Mouse (Mus musculus): ENCODE results near the gene Srp72.
"Not testable (repeated sequence)": the region's sequence is repeated elsewhere in the genome, so short reads cannot be mapped to it uniquely, and the experiment has no call there.

The Srp72 gene

DNA sequence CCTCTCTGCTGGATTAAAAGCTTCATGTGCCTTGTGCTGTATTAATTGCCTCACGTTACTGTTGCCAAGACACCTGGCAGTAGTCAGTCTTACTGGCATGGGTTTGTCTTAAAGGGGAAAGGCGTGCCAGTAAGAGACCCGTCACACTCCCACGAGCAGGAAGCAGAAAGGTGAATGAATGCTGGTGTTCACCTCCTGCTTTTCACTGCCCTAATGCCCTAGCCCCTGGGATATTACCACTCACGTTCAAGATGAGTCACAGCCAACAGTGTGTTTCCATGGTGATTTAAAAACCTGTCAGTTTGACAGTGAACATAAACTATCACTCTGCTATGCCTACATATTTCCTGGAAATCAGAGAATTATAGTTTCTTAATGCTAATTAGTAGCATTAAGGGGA, 5.2 kb upstream of the Srp72 start:
- DNase-seq, result no peak

DNA sequence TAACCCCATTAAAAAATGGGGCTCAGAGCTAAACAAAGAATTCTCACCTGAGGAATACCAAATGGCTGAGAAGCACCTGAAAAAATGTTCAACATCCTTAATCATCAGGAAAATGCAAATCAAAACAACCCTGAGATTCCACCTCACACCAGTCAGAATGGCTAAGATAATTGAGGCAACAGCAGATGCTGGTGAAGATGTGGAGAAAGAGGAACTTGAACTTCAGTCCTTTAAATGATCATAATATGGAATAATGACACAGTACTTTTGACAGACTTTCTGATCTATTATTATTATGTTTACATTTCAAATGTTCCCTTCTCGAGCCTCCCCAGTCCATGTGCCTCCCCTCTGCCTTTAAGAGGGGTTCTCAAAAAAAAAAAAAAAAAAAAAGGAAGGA, 3.4 kb upstream of the Srp72 start:
- not testable (repeated sequence) for DNase-seq

DNA sequence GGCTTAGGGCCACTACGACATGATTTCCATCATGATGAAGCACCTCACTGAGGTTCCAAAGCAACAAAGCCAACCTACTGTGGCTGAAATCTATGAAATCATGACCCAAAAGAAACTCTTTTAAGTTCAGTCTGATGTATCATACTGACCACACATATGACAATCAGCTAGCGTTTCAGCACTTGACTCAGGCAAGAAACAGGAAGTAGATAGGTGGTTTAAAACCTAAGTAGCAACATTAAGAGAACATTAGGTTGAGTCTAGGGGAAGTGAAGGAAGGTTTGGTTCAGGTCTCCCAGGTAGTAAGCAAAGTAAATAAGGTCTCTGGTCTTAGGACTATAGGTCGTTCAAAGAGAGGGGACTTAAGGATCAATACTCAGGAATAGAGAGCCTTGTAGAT, 995 bp upstream of the Srp72 start:
- DNase-seq, result no peak

DNA sequence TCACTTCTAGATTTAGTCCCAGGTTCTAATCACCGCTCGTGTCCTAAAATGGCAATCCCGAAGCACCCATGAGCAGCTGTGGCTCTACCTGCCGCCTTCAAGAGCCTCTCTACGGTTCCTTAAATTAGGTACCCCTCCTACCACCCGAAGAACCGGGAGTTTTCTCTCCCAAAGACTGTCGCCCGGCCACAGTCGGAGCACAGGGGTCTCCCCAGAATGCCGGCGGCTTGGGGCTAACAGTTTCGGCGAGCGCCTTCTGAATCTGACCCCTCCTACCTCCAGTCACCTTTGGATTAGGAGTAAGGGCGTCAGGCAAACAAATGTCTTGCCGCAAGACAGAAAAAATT, 303 bp upstream of the Srp72 start:
- DNase-seq, result no peak

DNA sequence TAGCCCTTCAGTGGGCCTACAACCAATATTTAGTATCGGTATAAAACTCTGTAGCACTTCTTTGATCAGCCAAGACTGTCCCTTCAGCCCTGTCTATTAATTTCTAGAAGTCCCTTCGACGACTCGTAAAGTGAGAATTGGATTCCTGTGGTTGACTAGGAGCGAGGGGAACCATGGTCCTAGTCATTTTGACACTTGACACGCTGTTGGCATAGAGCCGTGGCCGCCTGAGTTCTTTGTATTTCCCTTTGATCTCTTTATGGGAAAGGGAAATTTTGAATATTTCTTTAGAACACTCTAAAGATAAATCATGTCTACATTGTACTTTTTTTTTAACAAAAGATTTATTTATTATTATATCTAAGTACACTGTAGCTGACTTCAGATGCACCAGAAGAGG, 1.3 kb downstream of the Srp72 start:
- no peak for DNase-seq

DNA sequence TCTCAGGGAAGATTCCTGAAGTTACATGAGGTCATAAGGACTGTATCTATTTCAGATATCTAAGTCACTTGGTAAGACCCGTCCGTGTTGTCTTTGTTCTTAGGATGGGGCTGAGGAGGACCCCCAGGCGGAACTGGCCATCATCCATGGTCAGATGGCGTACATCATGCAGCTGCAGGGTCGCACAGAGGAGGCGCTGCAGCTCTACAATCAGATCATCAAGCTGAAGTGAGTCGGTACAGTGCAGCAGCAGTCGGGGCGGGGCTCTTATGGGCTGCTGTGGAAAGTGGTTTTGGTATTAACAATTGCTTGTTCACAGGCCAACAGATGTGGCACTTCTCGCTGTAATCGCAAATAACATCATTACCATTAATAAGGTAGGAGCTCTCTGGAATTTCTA, 9.5 kb downstream of the Srp72 start:
- no peak for DNase-seq

DNA sequence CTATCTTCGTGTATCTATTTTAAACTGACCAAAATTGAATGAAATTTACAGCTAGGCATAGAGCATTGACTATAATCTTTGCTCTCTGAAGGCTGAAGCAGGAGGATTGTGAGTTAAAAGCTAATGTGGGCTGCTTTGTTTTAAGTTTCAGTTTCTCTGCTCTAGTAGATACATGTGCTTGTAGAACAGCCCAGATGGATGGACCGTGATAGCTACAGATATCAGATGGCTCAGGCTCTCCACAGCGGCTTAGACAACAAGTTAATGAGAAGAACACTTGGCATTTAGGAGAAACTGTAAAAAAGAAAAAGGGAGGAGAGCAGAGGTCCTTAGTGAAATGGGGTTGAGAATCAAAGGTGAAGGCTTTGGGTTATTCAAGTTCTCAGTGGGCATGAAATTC, 16.3 kb downstream of the Srp72 start:
- DNase-seq, result no peak

DNA sequence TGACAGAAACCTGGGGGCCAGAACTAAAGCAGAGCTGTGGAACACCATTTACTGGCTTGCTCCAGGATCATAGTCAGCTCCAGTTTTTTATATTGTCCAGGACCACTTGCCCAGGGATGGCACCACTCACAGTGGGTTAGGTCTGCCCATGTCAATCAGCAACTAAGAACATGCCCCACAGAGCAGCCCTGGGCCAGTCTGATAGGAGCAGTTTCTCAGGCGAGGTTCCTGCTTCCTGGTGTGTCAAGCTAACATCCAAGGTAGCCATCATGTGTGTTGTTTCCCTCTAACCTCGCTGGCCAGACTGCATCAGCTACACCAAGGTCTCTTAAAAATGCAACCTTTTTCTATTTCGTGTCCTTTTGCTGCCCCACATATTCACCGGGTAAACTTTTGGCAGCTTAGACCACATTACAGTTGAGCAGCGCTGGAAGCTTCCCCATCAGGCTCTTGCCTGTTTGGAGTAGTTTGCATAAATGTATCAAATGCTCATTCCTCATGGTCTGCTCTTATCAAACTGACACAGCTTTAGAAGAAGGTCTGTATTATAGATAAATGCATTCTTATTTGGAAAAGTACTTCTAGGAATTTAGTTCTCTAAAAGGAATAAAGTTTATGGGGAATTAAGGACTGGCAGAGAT, 18.8 kb downstream of the Srp72 start:
- DNase-seq, result no peak

DNA sequence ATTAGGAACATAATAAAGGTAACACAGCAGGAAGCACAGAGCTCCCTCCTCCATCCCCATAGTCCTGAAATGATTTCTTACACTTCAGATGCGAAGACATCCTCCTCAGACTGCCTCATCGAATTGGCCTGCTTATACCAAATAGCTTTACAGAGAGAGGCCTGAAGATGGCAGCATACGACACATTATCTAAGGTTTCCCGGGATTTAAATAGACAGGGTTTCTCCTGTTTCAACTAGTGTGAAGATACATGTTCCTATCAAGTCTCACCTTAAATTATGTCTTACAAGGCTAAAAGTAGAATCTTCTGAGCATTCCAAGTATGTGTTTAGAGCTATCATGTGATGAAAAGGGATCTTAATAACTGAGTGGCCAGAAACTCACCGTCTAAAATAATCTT, 23.9 kb downstream of the Srp72 start:
- DNase-seq, result no peak

DNA sequence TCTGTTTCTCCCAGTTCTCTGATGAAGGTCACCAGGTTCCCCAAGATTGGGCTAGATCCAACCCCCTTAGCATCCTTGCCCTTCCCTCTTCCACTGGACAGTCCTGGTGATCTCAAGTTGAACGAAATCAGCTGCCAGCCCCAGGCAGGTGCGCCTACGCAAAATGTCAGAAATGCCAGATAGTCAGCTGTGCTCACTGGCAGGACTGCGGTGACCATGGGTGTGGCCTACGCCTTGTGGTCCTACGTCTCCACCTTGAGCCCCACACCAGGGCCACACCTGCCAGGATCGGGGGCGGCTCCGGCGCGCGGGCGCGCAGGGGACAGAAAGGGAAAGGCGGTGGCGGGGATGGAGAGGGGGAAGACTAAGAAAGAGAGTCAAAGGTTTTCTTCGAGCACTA, 26.7 kb downstream of the Srp72 start:
- no peak for DNase-seq

DNA sequence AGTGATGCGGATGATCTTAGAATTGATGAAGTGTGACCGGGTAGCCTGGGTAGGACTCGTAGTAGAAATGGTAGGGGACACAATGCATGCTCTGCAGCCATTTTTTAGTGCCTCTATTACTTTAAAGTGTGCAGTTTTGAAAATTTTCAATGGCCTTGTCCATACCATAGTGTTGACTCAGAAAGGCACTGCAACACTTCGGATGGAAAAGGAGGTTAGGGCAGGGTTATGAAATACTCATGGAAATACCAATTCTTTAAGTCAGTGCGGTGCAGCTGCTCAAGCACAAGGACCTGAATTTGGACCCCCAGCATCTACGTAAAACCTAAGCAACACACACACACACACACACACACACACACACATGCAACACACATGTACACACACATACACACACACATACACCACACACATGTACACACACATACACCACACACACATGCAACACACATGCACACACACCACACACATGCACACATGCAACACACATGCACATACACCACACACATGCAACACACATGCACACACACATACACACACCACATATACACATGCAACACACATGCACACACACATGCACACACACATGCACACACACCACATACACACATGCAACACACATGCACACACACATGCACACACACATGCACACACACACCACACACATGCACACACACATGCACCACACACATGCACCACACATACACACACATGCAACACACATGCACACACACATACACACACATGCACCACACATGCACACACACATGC, 29.8 kb downstream of the Srp72 start, which contains the start of gene Arl9:
Gene Arl9, plus strand, starts transcription at position 5 of the 771 bp plus-strand sequence.
- no peak for DNase-seq

DNA sequence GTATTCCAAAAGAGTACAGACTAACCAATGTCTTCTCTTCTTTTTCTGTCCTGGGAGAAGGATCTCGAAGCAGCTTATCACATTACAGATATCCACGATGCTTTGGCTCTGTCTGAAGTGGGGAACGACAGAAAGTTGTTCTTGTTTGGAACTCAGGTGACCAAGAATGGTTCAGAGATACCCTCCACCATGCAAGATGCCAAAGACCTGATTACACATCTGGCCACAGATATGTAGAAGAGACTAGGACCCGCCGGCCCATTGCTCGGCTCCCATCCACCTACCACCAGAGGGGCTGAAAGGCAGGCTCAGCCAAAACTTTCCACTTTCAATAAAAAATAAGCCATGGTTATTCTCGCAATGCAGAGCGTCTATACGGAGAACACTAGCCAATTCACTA, 35.9 kb downstream of the Srp72 start:
- DNase-seq, result no peak

DNA sequence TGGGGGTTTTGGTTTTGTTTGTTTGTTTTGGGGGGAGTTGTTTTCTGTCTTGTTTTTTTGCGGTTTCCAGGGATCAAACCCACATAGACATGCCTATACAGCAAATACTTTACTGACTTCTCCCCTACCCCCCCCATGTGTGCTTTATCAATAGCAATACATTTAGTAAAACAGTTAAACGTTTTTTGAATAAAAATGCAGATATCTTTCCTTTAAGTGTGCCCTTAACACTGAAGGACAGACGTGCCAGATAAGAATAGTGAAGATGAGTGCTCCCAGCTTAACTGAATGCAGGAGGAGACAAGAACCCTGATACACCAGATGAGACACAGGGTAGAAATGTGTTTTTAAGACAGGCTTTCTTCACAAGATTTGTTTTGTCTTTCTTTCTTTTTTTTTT, 36.6 kb downstream of the Srp72 start:
- no peak for DNase-seq

DNA sequence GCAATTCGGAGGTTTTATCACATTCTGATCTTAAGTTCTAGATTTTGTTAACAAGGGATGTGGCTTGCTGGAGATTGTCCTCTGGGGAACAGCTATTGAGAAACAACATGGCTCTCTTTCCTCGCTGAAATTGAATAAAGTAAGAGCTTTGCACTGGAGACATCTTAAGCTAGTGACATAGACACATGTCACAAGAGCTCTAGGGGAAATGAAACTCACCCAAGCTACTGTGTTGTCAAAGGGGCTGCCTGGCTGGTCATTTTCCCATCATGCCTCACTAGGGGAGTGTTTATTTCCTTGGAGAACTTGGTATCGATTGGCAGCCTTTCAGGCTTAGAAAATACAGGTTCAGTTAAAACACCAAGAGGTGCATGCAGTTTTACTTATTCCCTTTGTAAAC, 38.7 kb downstream of the Srp72 start:
- DNase-seq, result no peak

DNA sequence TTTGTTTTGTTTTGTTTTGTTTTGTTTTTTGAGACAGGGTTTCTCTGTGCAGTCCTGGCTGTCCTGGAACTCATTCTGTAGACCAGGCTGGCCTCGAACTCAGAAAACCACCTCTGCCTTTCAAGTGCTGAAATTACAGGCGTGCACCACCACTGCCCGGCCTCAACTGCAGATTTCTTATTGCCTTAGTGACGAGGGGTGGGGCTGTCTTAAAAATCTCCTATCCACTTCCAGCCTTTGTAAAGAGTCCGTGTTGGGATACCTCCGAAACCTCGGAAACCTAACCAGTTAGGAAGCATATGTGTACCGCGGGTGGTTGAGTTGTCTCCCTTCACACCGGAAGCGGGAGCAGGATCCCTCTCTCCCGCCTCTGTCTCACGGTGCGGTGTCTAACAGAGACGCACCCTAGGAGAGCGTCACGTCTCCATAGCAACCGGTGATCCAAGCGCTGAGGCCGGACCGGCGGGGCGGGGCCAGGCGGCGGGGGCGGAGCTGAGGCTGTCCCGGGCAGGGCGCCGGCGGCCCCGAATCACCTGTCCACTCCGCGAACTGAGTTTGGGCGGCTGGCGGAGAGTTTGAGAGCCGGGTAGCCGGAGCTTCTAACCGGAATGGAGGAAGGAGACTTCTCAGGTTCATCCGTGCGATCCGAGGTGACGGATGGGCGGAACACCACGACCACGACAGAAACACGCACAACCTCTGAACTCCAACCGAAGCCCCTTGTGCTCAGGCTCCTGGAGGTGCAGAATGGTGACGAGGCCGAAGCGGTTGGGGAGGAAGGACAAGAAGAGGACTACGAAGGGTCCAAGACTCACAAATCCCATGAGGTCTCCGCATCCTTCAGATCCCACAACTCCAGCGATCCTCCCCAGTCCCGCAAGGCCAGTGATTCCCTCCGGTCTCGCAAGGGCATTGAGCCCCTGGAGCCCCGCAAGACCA, 41.3 kb downstream of the Srp72 start, which contains the start of gene Thegl:
Gene Thegl, plus strand, starts transcription at position 480 of the 939 bp plus-strand sequence.
- DNase-seq, result peak; percentile 55

DNA sequence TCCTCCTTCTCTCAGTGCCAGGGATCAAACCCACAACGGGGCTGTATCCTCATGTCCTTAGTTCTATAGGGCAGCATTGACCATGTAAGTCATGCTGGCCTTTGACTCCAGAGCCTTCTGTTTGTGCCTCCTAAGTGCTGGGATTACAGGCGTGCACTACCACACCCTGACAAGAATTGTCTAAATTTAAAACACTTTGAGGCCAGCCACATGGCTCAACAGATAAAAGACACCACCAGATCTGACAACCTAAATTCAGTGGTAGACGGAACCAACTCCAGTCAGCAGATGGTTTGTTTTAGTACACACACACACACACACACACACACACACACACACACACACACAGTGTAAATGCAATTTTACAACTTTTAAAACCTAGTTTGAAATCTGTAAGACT, 53.6 kb downstream of the Srp72 start:
- no peak for DNase-seq

DNA sequence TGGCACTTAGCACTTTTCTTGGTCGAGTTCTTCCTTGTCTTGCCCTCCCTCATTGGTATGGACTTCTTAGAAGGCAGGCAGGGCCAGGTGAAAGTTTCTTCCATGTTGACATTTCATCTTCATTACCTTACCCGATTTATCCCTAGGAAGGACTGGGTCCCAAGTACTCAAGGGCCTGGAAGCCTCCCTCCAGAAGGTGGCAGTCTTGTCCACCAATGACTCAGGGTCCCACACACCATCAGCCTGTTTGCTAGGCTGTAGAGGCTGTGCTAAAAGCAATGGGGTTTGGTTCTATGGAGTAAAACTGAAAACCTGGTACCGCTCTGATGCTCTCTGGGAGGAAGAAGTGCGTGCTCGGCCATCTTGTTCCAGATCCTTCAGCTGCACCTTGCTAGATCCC, 55.3 kb downstream of the Srp72 start:
- peak; percentile 41 for DNase-seq

DNA sequence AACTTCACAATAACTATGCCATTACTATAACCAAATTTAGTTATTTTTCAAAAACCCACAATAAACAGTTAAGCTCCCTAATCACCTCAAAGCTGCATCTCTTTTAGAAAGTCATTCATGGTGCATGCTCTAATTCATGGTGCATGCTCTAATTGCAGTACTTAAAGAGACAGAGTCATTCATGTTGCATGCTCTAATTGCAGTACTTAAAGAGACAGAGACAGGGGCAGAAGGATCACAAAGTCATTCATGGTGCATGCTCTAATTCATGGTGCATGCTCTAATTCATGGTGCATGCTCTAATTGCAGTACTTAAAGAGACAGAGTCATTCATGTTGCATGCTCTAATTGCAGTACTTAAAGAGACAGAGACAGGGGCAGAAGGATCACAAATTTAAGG, 60.6 kb downstream of the Srp72 start:
- not testable (repeated sequence) for DNase-seq

DNA sequence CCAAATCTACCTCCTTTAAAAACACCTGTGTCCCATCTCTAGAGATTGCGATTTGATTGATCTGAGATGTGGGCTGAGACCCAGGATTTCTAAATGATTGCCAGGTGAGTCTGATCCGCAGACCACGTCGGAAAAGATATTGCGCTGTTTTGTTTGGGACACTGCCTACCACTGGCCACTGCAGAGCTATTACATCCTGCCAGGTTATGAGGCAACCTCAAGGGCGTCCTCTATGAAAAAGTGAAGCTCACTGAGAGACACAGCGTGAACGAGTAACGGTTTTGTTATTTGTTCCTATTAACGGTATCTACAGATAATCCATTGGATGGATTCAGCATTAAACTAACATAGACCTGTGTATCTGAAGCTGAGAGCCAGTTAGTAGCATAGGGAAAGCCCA, 64.0 kb downstream of the Srp72 start:
- DNase-seq, result no peak

DNA sequence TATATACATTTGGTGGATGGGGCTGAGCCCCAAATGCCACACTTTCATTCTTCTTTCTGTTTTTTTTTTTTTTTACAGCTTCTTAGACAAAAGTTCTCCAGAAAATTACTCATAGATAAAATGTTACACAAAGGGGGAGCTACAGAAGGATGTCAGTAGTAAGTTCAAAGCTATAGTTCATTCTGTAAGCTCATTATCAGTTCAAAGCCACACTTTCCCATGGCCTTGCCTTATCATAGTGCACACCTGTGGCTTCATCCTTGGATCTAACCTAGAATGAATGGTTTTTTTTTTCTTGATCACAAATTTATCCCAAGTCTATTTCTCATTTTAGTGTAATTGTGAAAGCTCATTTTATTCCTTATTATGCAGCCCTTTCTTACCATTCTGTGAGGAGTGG, 64.9 kb downstream of the Srp72 start:
- DNase-seq, result no peak

DNA sequence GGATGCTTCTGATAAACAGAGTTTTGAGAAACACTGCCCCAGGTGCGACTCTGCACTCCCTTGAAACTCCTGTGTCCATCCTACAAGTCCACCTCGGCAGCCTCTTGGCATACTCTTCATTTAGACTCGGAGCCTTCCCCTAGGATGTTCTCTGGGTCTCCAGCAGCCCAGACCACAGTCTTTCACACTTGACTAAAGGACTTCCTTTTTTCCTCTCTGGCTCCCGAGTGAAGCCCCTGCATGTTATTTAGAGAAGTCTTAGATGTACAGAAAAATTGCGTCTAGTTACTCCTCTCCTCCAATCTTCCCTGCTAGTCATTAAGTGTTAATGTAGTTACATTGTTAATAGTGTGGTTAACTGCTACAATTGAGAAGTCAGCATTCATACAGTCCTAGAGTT, 69.9 kb downstream of the Srp72 start:
- no peak for DNase-seq

Measured in thymus, postnatal 25 days (tissue).